Mouse (Mus musculus) limb, embryonic 11.5 days (tissue): ENCODE data around the gene Dclk1. TPM values are rescaled to one million over a fixed set of nuclear protein-coding genes. Genes with fewer than 3 reads are reported as not detected.

Experiments used
- ATAC-seq: fragments of 200-750 bp; cut with Nextera tagmentation; 2 replicates; pipeline ENCODE4 v1.8.0; 2017; ENCODE audit warnings: low read depth; ENCODE audit not compliant: insufficient number of reproducible peaks, low FRiP score, low TSS enrichment
- DNase-seq: peaks from one replicate; pipeline ENCODE4 v3.0.0-alpha.2; 2015; ENCODE audit warnings: low spot score
- H3K27ac ChIP-seq: fragments of 300-500 bp; sonication (generic); replicated peaks from 2 replicates; pipeline ENCODE4 v1.5.1; 2014; ENCODE audit warnings: low read depth, mild to moderate bottlenecking, low read length
- H3K27me3 ChIP-seq: fragments of 300-500 bp; sonication (generic); 2 replicates; pipeline ENCODE4 v1.6.1; 2014; ENCODE audit warnings: mild to moderate bottlenecking, low read length, mixed read lengths; ENCODE audit not compliant: control insufficient read depth, insufficient read depth
- H3K36me3 ChIP-seq: fragments of 300-500 bp; sonication (generic); 2 replicates; pipeline ENCODE4 v1.6.1; 2014; ENCODE audit warnings: mild to moderate bottlenecking, low read length, moderate library complexity, mixed read lengths; ENCODE audit not compliant: control insufficient read depth, insufficient read depth
- H3K4me1 ChIP-seq: fragments of 300-500 bp; sonication (generic); 2 replicates; pipeline ENCODE4 v1.6.1; 2014; ENCODE audit warnings: low read length, mixed read lengths; ENCODE audit not compliant: control insufficient read depth, insufficient read depth
- H3K4me2 ChIP-seq: fragments of 300-500 bp; sonication (generic); 2 replicates; pipeline ENCODE4 v1.6.1; 2014; ENCODE audit warnings: low read depth, mild to moderate bottlenecking, moderate library complexity; ENCODE audit not compliant: severe bottlenecking
- H3K4me3 ChIP-seq: fragments of 300-500 bp; sonication (generic); 2 replicates; pipeline ENCODE4 v1.5.1; 2014; ENCODE audit warnings: low read depth, low read length
- H3K9ac ChIP-seq: fragments of 300-500 bp; sonication (generic); 2 replicates; pipeline ENCODE4 v1.6.1; 2014; ENCODE audit warnings: mild to moderate bottlenecking, low read length
- H3K9me3 ChIP-seq: fragments of 300-500 bp; sonication (generic); 2 replicates; pipeline ENCODE4 v1.6.1; 2016; ENCODE audit warnings: low read length; ENCODE audit not compliant: control insufficient read depth
- WGBS: fragments of 180-500 bp; shearing (Covaris S2); extraction: QIAGEN DNeasy Blood & Tissue Kit; methylation state at CpG from one replicate; pipeline ENCODE4 v1.1.7; 2014; 5-methylcytosine and 5-hydroxymethylcytosine counted together
- polyA plus RNA-seq: library from polyadenylated mRNA; unstranded; fragments of >200 nt; fragmentation: Nextera tagmentation; extraction: Ambion mirVana; gene quantifications from 2 replicates; pipeline ENCODE4 v1.2.1, GENCODE M21; 2014

Gene Dclk1
- polyA plus RNA-seq, 1 experiment from 2014 or later, result 34.1 TPM

DNA sequence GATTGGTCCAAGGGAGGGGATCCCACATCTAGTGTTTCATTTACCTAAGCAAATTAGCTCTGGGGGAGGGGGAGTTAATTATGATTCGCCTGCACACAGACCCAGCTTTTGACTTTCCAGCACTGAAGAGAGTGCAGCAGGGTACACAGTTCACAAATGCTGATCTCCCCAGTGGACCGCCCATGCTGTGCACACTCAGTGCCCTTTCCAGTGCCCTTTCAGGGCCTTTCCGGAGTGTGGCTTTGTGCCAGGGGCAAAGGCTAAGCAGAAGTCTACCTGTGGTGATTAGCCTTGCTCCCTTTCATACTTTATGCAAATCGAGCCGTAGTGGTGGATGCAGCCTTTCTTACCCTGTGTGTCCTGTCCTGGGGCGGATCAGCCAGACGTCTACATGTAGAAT is 281.1 kb downstream of the Dclk1 start:
- ATAC-seq, result no peak
- WGBS, result 30% methylated on average over 7 of the region's 7 CpGs
- no peak overlapping the region for H3K4me2 ChIP-seq

DNA sequence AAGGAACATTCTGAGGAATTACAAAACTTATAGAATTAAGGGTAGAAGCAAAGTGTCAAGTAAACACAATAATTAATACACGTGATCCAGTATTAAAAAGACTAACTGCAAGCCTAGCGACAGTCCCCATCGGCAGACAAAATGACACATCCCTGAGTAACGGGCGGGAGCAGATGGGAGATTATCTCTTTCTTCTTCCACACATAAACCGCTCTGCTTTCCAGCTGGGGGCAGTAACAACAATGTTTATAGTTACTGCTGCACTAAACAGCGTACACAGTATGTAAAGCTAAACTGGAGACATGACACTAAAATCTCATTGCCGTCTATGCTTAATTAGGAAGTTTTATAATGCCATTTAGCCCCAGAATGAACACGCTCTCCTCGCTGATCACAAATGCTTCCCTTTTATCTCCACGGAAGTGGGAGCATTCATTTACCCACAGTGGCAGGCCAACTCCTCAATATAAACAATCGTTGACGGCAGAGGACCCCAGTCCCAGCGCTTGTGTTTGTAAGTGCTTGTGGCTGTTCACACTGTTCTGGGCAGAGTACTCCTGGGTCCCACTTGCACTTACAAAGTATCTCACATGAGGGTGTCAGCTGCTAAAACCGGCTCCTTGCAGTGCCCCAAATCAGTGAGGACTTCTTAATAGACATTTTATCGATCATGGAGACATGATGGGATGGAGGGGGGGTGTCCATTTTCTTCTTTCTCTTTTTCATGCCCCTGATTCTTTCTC is 281.7 kb downstream of the Dclk1 start:
- H3K36me3 ChIP-seq, result no peaks in the 10 kb centered on the region
- H3K4me3 ChIP-seq, result no peak overlapping the region
- peaks cover 46% of the 10 kb centered on the region for H3K4me1 ChIP-seq
- H3K27me3 ChIP-seq, result no peaks in the 10 kb centered on the region
- peak overlapping the region; percentile 72 for H3K27ac ChIP-seq
- no peak overlapping the region for H3K4me2 ChIP-seq
- H3K9ac ChIP-seq, result no peak overlapping the region
- H3K9me3 ChIP-seq, result no peaks in the 10 kb centered on the region
- DNase-seq (peak; percentile 35), ATAC-seq (no peak)
- WGBS, result 24% methylated on average over 16 of the region's 16 CpGs

More for the DNA sequence above, 281.1 kb downstream of the Dclk1 start:
- peak; percentile 26 for DNase-seq
- H3K27ac ChIP-seq, result peak overlapping the region; percentile 59
- H3K4me3 ChIP-seq, result no peak overlapping the region
- H3K9me3 ChIP-seq, result no peaks in the 10 kb centered on the region
- no peak overlapping the region for H3K9ac ChIP-seq
- no peaks in the 10 kb centered on the region for H3K36me3 ChIP-seq
- H3K27me3 ChIP-seq, result no peaks in the 10 kb centered on the region
- peaks cover 46% of the 10 kb centered on the region for H3K4me1 ChIP-seq

GRCm38 (mm10) chr3:55524491-55525195 is 282.5 kb downstream of the Dclk1 start:
- Histone ChIP-seq H3K9ac (no peak overlapping the region), H3K36me3 (no peaks in the 10 kb centered on the region), H3K9me3 (no peaks in the 10 kb centered on the region), H3K4me2 (no peak overlapping the region), H3K27ac (peak overlapping the region; percentile 72), H3K4me3 (no peak overlapping the region), H3K4me1 (peaks cover 46% of the 10 kb centered on the region), H3K27me3 (no peaks in the 10 kb centered on the region)
- ATAC-seq (no peak), DNase-seq (peak; percentile 69)
- 51% methylated on average over 9 of the region's 9 CpGs for WGBS

- no peak for DNase-seq
- no peak overlapping the region for H3K4me3 ChIP-seq
- no peak overlapping the region for H3K9ac ChIP-seq
- ATAC-seq, result no peak
- WGBS, result 67% methylated on average over 3 of the region's 3 CpGs
- no peaks in the 10 kb centered on the region for H3K27me3 ChIP-seq
- no peak overlapping the region for H3K4me2 ChIP-seq
- no peaks in the 10 kb centered on the region for H3K36me3 ChIP-seq
- H3K9me3 ChIP-seq, result no peaks in the 10 kb centered on the region
- no peak overlapping the region; the same call in 1 of the 2 replicates for H3K27ac ChIP-seq
- H3K4me1 ChIP-seq, result peaks cover 50% of the 10 kb centered on the region
Observed at GRCm38 (mm10) chr3:55526470-55526869, 284.3 kb downstream of the Dclk1 start.

DNA sequence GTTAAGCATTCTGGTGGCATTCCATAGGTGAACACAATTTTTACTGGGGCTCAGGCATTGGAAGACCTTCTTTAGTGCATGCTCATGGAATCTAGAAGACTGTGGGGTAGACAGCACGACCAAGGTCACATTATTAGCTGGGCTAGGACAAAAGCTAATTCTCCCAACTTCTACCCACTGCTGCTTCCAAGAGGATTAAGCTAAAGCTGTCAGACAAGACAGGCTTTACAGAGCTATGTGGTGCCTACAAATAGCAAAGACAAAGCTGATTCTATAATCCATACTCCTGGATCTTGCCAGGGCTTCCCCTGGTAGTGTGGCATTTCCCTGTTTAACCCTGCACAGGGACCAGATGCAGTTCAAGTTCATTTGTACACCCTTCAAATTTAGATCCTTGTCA is 285.4 kb downstream of the Dclk1 start:
- WGBS, result 68% methylated on average over 1 of the region's 1 CpGs
- Histone ChIP-seq H3K36me3 (no peaks in the 10 kb centered on the region), H3K4me1 (peaks cover 55% of the 10 kb centered on the region), H3K27me3 (no peaks in the 10 kb centered on the region), H3K27ac (no peak overlapping the region), H3K9me3 (no peaks in the 10 kb centered on the region), H3K9ac (no peak overlapping the region), H3K4me3 (no peak overlapping the region), H3K4me2 (no peak overlapping the region)
- no peak for DNase-seq
- no peak for ATAC-seq

DNA sequence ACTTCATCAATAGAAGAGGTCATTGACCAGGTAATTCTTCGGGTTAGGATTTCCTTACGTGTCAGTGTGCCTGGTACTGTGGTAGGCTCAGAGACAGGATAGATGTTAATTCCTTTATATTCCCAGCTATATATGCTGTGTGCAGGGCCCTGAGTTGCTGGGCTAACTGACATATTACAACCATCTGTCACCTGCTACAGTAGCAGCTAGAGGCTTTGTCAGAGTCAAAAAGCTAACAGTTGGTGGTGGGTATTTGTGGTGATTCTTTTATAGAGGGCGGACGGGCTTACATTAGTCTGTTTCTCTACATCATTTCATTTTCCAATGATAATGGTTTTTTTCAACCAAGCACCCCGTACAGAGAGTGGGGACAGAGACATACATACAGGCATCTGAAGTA is 285.8 kb downstream of the Dclk1 start:
- no peak overlapping the region for H3K4me3 ChIP-seq
- no peaks in the 10 kb centered on the region for H3K27me3 ChIP-seq
- H3K9me3 ChIP-seq, result no peaks in the 10 kb centered on the region
- no peak overlapping the region for H3K27ac ChIP-seq
- no peak overlapping the region for H3K9ac ChIP-seq
- H3K4me1 ChIP-seq, result peaks cover 57% of the 10 kb centered on the region
- 89% methylated on average over 5 of the region's 5 CpGs for WGBS
- no peak for DNase-seq
- ATAC-seq, result no peak
- no peaks in the 10 kb centered on the region for H3K36me3 ChIP-seq
- H3K4me2 ChIP-seq, result no peak overlapping the region

DNA sequence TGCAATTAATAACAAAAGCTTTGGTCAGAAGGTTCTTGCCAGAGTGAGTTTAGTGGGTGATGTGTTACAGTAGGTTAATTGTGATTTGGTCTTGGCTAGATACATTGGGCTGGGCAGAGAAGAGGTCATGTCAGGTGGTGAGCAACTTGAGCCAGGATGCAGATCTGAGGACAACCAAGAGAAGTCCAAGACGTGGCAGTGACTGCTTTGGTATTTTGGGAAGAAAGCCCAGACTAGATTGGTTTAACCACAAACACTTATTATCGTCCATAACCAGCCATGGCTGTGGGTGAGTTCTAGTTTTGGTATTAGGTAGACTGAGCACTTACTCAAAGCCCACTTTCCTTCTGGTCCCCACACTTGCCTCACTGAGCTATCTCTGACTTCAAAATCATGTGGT is 287.2 kb downstream of the Dclk1 start:
- H3K4me1 ChIP-seq, result peaks cover 50% of the 10 kb centered on the region
- H3K9me3 ChIP-seq, result no peaks in the 10 kb centered on the region
- H3K27me3 ChIP-seq, result no peaks in the 10 kb centered on the region
- H3K4me3 ChIP-seq, result no peak overlapping the region
- DNase-seq (no peak), ATAC-seq (no peak)
- no peak overlapping the region for H3K4me2 ChIP-seq
- WGBS, result 86% methylated on average over 2 of the region's 2 CpGs
- H3K36me3 ChIP-seq, result no peaks in the 10 kb centered on the region
- no peak overlapping the region for H3K9ac ChIP-seq
- no peak overlapping the region for H3K27ac ChIP-seq

DNA sequence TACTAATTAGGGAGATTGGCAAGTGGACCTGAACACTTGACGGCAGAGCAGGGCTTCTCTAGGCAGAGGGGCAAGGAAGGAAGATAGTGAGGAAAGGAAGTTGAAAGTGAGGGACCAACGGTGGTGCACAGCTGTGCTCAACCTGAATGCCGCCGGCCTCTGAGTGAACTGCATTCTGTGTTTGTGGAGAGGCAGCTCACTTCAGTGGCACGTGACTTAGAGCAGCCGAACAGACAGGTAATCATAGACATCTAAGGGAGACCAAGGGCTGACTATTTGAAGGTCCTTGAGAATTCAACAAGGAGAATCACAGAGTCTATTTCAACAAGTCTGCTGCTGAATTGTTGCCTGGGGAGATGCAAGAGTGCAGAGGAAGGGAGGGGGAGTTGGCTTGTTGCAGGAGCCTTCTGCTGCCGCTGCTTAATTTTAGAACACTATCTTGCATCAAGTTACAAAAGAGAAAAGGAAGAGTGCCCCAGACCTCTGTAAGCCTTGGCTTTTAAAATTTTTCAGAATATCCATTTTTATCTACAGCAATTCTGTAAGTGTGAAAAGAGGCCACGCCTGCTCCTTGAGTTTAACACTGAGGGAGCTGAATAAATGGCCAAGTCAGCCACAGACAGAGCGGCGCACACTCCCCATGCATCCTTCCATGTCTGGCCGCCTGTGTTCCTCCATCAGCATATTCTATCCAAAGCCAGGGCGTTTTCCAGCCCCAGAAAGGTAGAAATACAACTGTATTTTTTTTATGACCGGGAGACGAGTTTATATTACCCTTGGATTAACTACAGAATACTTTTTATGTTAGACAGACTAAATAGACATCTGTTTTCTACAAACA is 289.3 kb downstream of the Dclk1 start:
- 0 out of 2 replicates have a peak, but pooled peaks have one; percentile 61 for ATAC-seq
- Histone ChIP-seq H3K27ac (0 out of 2 replicates have a peak overlapping the region, but pooled peaks have one; percentile 70), H3K27me3 (no peaks in the 10 kb centered on the region), H3K4me2 (no peak overlapping the region), H3K9ac (no peak overlapping the region), H3K4me3 (no peak overlapping the region), H3K4me1 (peaks cover 56% of the 10 kb centered on the region), H3K36me3 (no peaks in the 10 kb centered on the region), H3K9me3 (no peaks in the 10 kb centered on the region)
- 44% methylated on average over 14 of the region's 14 CpGs for WGBS
- DNase-seq, result no peak
